Mouse (Mus musculus): Measurements from ENCODE around the gene Gm15217. TPM values are rescaled to one million over a fixed set of nuclear protein-coding genes. Genes with fewer than 3 reads are reported as not detected.

Gm15217 gene
- polyA plus RNA-seq, 1 experiment from 2014 or later = not detected

DNA sequence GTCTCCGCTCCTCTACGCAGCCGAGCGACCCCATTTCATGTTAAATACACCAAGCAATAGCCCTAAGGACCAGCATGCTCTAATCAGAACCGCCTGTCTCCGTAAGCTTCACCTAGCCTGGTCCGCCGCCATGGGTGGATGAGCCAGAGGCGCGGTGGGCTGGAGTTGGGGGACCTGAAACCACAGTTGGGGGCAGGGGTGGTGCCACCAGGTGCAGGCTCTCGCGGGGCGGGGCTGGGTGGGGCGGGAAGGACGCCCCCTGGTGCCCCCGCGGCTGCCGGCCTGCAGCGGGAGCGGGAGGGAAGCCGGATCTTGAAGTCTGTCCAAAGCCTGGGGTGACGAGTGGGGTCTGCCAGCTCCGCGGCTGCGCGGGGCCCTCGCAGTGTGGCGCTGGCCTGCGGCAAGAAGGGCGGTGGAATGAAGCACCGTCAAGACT is 1.1 kb downstream of the Gm15217 start:
- Histone ChIP-seq H3K4me1 (ENCODE audit: control insufficient read depth, low read depth, low read length) (no peaks in the 10 kb centered on the region; the same call in 1 of the 2 replicates), H3K4me2 (ENCODE audit: low read depth, low read length) (peak overlapping the region; percentile 53), H3K27ac (ENCODE audit: low read length) (no peak overlapping the region), H3K27me3 (ENCODE audit: control insufficient read depth, insufficient read depth, low read depth, low read length) (peaks cover 29% of the 10 kb centered on the region), H3K9ac (ENCODE audit: low read depth, low read length) (no peak overlapping the region), H3K9me3 (replicated peaks; ENCODE audit: control insufficient read depth, low read length) (no peaks in the 10 kb centered on the region), H3K4me3 (ENCODE audit: low read depth, low read length) (peak overlapping the region; percentile 35), H3K36me3 (ENCODE audit: control insufficient read depth, insufficient read depth) (no peaks in the 10 kb centered on the region)
- 9% methylated on average over 31 of the region's 31 CpGs for WGBS (ENCODE audit: insufficient replicate concordance)
- no peak for ATAC-seq (ENCODE audit: low read depth)

DNA sequence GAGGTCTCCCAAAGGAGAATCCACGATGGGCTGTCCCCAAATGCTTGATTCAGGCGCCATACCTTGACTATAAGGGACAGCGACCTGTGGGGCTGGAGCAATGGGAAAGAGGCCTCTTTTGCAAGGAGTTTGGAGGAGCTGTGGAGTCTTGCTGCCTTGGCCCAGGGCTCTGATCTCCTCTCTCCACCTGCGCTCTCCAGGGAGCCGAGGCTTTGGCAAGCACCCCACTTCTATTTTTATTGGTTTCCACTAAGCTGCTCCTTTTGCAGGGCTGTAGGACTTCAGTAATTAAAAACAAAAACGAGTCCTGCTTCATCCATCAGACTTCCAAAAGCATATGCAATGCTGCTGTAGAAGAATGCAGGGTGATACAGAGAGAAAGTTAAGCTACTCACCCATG is 2.2 kb downstream of the Gm15217 start:
- 52% methylated on average over 6 of the region's 6 CpGs for WGBS (ENCODE audit: insufficient replicate concordance)
- H3K27me3 ChIP-seq (ENCODE audit: control insufficient read depth, insufficient read depth, low read depth, low read length) = peaks cover 40% of the 10 kb centered on the region
- H3K9ac ChIP-seq (ENCODE audit: low read depth, low read length) = no peak overlapping the region
- no peak overlapping the region for H3K4me2 ChIP-seq (ENCODE audit: low read depth, low read length)
- ATAC-seq (ENCODE audit: low read depth) = no peak
- H3K4me1 ChIP-seq (ENCODE audit: control insufficient read depth, low read depth, low read length) = no peaks in the 10 kb centered on the region; the same call in 1 of the 2 replicates
- H3K4me3 ChIP-seq (ENCODE audit: low read depth, low read length) = no peak overlapping the region
- no peaks in the 10 kb centered on the region for H3K36me3 ChIP-seq (ENCODE audit: control insufficient read depth, insufficient read depth)
- H3K27ac ChIP-seq (ENCODE audit: low read length) = no peak overlapping the region
- no peaks in the 10 kb centered on the region for H3K9me3 ChIP-seq (replicated peaks; ENCODE audit: control insufficient read depth, low read length)

DNA sequence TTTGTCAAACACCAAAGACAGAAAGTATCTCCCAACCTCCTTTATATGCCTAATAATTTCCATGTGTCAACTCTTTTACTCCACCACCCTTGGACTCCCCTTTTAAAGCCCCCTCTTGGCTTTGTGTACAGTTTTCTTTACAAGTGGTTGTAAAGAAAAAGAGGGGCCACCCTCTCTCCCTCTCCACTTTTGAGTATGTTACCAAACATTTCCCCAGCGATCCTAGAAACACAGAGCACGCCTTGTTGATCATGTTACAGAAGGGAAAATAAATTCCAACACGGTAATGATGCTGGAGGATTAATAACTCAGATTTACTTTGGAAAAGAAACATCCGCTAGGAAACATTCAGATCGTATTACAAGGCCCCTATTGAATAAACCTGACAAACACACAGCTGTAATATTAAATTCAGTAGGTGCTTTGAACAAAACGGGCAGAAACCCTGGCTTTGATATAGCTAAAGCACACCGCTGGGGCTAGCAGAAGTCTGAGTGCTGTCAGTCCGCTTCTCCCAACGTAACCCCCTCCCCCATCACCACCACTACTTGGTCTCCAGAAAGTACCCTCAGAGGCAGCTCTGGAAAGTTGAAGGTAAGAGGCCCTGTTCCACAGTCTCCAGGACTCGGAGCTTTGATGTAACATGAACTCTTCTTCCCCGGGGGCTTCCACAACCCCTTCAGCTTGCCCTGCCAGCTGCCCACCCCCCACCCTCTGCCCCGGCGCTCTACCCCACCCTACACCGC is 5.9 kb downstream of the Gm15217 start:
- no peak overlapping the region for H3K27ac ChIP-seq (ENCODE audit: low read length)

DNA sequence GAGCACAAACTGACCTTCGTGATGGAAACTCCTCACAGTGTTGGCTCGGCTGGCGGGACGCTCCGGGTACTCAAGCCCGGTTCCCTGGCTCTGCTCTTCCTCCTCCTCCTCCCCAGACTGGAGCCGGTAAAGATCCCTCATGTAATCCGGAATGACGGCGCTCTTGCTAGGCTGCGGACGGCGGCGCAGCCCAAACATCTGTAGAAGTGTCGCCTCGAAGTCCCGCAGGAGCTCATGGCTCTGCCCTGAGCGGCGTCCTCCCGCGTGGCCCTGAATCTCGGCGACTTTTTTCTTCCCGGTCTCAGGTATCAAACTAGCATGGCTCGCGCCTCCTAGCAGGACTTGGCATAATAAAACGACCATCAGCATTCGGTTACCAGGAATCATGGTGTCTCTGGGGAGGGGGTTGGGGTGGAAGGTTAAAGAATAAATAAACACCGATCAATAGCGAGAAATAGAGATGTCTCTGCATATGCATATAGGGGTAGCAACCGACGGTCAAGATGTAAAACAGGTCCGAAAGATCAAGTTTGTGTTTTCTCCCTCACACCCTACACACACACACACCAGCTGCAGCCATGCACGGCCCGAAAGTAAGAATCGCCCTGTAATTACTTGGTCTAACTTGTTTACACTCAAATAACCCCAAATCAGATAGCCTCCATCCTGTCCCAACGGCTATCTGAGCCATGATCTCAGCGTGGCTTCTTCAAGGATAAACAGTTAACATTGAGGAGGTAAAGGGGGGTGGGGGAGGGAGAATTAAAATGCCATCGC is 6.7 kb downstream of the Gm15217 start:
- peaks cover 74% of the 10 kb centered on the region for H3K27me3 ChIP-seq (ENCODE audit: control insufficient read depth, insufficient read depth, low read depth, low read length)
- no peak overlapping the region for H3K27ac ChIP-seq (ENCODE audit: low read length)
- no peak overlapping the region for H3K9ac ChIP-seq (ENCODE audit: low read depth, low read length)
- H3K36me3 ChIP-seq (ENCODE audit: control insufficient read depth, insufficient read depth) = no peaks in the 10 kb centered on the region
- no peaks in the 10 kb centered on the region for H3K9me3 ChIP-seq (replicated peaks; ENCODE audit: control insufficient read depth, low read length)
- H3K4me3 ChIP-seq (ENCODE audit: low read depth, low read length) = peak overlapping the region; percentile 57
- 3% methylated on average over 39 of the region's 39 CpGs for whole genome bisulfite sequencing (ENCODE audit: insufficient replicate concordance)
- H3K4me1 ChIP-seq (ENCODE audit: control insufficient read depth, low read depth, low read length) = no peaks in the 10 kb centered on the region; the same call in 1 of the 2 replicates
- H3K4me2 ChIP-seq (ENCODE audit: low read depth, low read length) = peak overlapping the region; percentile 65
- ATAC-seq (ENCODE audit: low read depth) = no peak

More for the DNA sequence above, 5.9 kb downstream of the Gm15217 start:
- Histone ChIP-seq H3K4me1 (ENCODE audit: control insufficient read depth, low read depth, low read length) (no peaks in the 10 kb centered on the region; the same call in 1 of the 2 replicates), H3K36me3 (ENCODE audit: control insufficient read depth, insufficient read depth) (no peaks in the 10 kb centered on the region), H3K27me3 (ENCODE audit: control insufficient read depth, insufficient read depth, low read depth, low read length) (peaks cover 73% of the 10 kb centered on the region), H3K4me3 (ENCODE audit: low read depth, low read length) (peak overlapping the region; percentile 57; the same call in 1 of the 2 replicates), H3K9ac (ENCODE audit: low read depth, low read length) (no peak overlapping the region), H3K4me2 (ENCODE audit: low read depth, low read length) (peak overlapping the region; percentile 65), H3K9me3 (replicated peaks; ENCODE audit: control insufficient read depth, low read length) (no peaks in the 10 kb centered on the region)
- WGBS (ENCODE audit: insufficient replicate concordance) = 26% methylated on average over 14 of the region's 14 CpGs
- no peak for ATAC-seq (ENCODE audit: low read depth)

DNA sequence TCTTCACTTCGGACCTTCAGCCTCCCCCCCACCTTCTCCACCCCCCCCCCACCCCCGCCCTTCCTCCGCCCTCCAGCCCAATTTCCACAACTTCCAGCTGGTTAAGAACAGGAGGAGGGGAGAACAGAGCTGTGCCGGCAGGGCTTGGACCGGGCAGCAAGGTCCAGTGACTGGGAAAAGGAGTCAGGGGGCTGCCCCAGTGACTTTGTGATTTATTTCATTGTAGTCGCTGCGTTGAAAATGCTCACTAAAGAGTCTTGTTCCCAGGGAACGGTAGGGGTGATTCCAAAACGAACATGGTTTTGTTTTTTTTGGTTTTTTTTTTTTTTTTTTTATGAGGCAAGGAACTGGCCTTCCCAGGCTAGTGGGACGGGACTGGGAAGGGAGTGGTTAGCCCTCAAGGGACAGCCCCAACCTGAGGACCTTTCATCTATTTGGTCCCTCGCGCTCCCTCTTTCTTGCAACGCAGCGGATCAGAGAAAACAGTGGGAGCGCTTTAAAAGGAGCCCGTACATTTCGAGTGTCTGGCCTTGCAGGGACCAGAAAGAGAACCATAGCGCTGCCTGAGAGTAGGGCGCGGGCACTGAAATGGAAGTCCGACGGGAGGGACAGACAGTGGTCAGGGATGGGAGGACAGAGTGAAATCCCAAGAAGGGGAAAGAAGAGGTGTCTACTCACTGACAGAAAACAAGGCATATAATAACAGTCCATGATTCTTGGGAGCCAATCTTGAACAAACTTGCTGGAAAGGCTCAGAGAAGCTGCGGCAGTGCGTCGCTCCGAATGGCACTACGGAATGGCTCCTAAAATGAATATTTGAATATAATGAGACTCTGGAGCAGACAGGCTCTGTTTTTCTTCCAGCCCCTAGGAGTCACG is 7.5 kb downstream of the Gm15217 start:
- Histone ChIP-seq H3K27ac (ENCODE audit: low read length) (no peak overlapping the region), H3K9me3 (replicated peaks; ENCODE audit: control insufficient read depth, low read length) (no peaks in the 10 kb centered on the region), H3K9ac (ENCODE audit: low read depth, low read length) (no peak overlapping the region), H3K27me3 (ENCODE audit: control insufficient read depth, insufficient read depth, low read depth, low read length) (peaks cover 75% of the 10 kb centered on the region), H3K4me3 (ENCODE audit: low read depth, low read length) (peak overlapping the region; percentile 57), H3K36me3 (ENCODE audit: control insufficient read depth, insufficient read depth) (no peaks in the 10 kb centered on the region), H3K4me2 (ENCODE audit: low read depth, low read length) (peak overlapping the region; percentile 65), H3K4me1 (ENCODE audit: control insufficient read depth, low read depth, low read length) (no peaks in the 10 kb centered on the region; the same call in 1 of the 2 replicates)
- WGBS (ENCODE audit: insufficient replicate concordance) = 2% methylated on average over 28 of the region's 28 CpGs
- no peak for ATAC-seq (ENCODE audit: low read depth)

DNA sequence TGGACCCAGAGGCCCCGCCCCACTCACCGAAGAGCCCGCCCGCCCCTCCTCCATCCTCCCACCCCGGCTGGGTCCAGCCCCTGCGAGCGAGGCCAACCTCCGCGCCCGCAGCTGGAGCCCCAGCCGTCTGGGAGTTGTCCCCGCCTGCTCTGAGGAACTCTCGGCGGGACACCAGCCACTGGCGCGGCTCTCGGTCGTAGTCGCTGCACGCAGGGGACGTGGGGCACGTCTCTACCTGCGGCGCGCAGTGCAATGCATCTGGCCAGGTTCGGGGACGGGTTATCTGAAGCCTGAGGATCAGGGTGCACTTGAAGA is 8.1 kb downstream of the Gm15217 start:
- ATAC-seq (ENCODE audit: low read depth) = peak; percentile 90
- H3K4me2 ChIP-seq (ENCODE audit: low read depth, low read length) = peak overlapping the region; percentile 65
- no peaks in the 10 kb centered on the region for H3K36me3 ChIP-seq (ENCODE audit: control insufficient read depth, insufficient read depth)
- H3K9ac ChIP-seq (ENCODE audit: low read depth, low read length) = peak overlapping the region; percentile 41; the same call in 1 of the 2 replicates
- no peaks in the 10 kb centered on the region for H3K9me3 ChIP-seq (replicated peaks; ENCODE audit: control insufficient read depth, low read length)
- 0% methylated on average over 23 of the region's 27 CpGs for WGBS (ENCODE audit: insufficient replicate concordance)
- H3K27ac ChIP-seq (ENCODE audit: low read length) = no peak overlapping the region
- no peaks in the 10 kb centered on the region; the same call in 1 of the 2 replicates for H3K4me1 ChIP-seq (ENCODE audit: control insufficient read depth, low read depth, low read length)
- H3K27me3 ChIP-seq (ENCODE audit: control insufficient read depth, insufficient read depth, low read depth, low read length) = peaks cover 78% of the 10 kb centered on the region
- H3K4me3 ChIP-seq (ENCODE audit: low read depth, low read length) = peak overlapping the region; percentile 57

DNA sequence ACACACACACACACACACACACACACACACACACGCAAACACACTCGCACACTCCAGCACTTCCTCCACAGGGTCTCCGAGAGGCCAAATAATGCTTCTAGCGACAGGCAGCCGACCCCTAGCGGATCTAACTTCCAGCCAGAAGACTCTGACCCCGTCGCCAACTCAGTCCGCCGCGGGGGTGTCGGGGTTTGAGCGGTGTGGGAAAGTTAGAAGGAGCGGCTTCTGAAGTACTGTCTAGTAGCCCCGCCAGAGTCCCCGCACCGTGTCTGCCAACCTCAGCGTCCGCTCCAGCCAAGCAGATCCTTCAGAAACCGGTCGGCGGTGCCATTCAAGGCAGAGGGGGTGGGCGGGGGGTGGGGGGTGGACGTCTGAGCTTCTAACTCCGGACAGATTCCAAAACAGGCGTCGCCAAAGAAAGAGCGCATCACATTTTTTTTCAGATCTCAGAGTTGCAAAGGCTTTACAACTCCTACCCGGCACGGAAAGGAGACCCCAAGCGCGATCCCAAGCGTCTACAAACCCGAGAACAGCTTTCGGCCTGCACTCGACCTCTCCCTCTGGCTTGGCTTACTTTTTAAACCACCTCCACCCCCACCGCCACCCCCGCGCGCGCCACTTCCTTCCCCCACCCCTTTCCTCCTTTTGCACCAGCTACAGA is 8.7 kb downstream of the Gm15217 start:
- H3K27ac ChIP-seq (ENCODE audit: low read length) = no peak overlapping the region
- 0 out of 2 replicates have a peak overlapping the region, but pooled peaks have one; percentile 12 for H3K9ac ChIP-seq (ENCODE audit: low read depth, low read length)
- H3K36me3 ChIP-seq (ENCODE audit: control insufficient read depth, insufficient read depth) = no peaks in the 10 kb centered on the region
- ATAC-seq (ENCODE audit: low read depth) = 0 out of 2 replicates have a peak, but pooled peaks have one; percentile 14
- WGBS (ENCODE audit: insufficient replicate concordance) = under 1% methylated on average over 40 of the region's 41 CpGs
- no peaks in the 10 kb centered on the region; the same call in 1 of the 2 replicates for H3K4me1 ChIP-seq (ENCODE audit: control insufficient read depth, low read depth, low read length)
- peaks cover 79% of the 10 kb centered on the region for H3K27me3 ChIP-seq (ENCODE audit: control insufficient read depth, insufficient read depth, low read depth, low read length)
- H3K4me2 ChIP-seq (ENCODE audit: low read depth, low read length) = peak overlapping the region; percentile 65
- H3K9me3 ChIP-seq (replicated peaks; ENCODE audit: control insufficient read depth, low read length) = no peaks in the 10 kb centered on the region
- H3K4me3 ChIP-seq (ENCODE audit: low read depth, low read length) = peak overlapping the region; percentile 57

DNA sequence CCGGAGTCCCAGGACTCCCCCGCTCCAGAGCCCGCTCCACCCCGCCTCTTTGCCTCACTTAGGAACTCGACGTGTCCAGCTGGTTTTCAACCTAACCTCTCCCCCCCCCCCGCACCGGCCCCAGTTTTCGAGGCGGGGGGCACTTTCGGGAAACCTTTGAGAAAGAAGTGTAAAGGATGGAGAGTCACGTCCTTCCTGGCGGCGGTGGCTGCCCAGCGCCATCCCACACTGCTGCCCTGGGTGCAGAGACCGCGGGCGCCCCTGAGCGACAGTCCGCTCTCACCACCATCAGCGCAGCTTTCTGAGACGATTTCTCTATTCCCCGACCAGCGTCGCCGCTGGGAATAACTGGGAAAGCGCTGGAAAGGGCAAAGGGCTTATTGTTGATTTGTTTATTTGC is 9.4 kb downstream of the Gm15217 start:
- under 1% methylated on average over 26 of the region's 27 CpGs for WGBS (ENCODE audit: insufficient replicate concordance)
- no peak overlapping the region for H3K27ac ChIP-seq (ENCODE audit: low read length)
- no peaks in the 10 kb centered on the region; the same call in 1 of the 2 replicates for H3K4me1 ChIP-seq (ENCODE audit: control insufficient read depth, low read depth, low read length)
- no peak for ATAC-seq (ENCODE audit: low read depth)
- H3K4me3 ChIP-seq (ENCODE audit: low read depth, low read length) = peak overlapping the region; percentile 57
- H3K27me3 ChIP-seq (ENCODE audit: control insufficient read depth, insufficient read depth, low read depth, low read length) = peaks cover 81% of the 10 kb centered on the region
- H3K9ac ChIP-seq (ENCODE audit: low read depth, low read length) = no peak overlapping the region
- no peaks in the 10 kb centered on the region for H3K9me3 ChIP-seq (replicated peaks; ENCODE audit: control insufficient read depth, low read length)
- H3K4me2 ChIP-seq (ENCODE audit: low read depth, low read length) = peak overlapping the region; percentile 65
- no peaks in the 10 kb centered on the region for H3K36me3 ChIP-seq (ENCODE audit: control insufficient read depth, insufficient read depth)
